Mouse (Mus musculus): ENCODE results near the gene Ccl9. TPM values are rescaled to one million over a fixed set of nuclear protein-coding genes. Genes with fewer than 3 reads are reported as not detected.

Gene Ccl9
- polyA plus RNA-seq, 1 experiment from 2014 or later: 3.6 TPM

DNA sequence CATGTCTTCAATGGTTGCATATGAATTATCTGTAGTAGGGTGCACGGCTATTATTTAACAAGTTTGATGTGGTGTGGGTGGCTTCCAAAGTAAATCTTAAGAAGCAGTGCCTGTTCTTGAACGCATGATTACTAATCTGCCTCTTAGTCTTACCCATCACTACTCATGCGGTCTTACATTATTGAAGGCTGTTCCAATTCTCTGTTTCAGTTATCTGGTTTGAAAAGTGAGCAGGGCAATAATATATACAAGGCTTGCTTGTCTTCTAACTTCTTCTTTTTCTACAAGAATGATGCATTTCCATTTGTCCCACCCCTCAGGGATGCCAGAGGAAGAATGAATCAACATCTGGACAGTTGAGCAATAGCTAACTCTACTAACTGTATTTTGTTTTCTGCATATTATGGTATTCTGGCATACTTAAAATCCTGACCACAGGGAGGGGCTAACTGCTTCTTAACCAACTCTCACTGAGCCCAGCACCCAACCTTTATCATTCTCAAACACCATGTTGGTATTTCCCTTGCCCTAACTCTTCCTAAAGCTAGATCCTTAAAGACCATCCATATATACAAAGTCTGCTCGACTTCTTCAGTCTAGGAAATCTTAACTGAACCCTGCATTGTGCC, 1.4 kb downstream of the Ccl9 start:
- H3K9me3 ChIP-seq: no peaks in the 10 kb centered on the region
- 88% methylated on average over 4 of the region's 4 CpGs for WGBS

DNA sequence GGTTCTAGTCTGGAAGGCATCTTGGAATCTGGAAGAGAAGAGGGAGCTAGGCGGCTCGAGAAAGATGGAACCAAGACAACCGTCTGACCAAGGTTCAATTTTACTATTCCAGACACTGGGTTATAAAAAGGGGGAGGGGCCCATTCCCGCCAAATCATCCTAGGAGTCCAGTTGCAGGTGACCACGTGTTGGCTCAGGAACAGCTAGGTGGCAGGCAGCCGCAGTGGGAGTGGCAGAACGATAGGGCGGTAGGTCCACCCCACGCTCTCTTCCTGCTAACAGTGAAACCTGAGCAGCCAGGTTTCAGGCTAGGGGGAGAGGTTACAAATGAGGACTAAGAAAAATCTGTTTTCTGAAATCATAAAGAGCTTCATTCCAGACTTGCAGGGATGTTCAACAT, 5.6 kb downstream of the Ccl9 start:
- no peak for ATAC-seq (ENCODE audit: insufficient number of reproducible peaks, insufficient read depth, low FRiP score, low TSS enrichment, low read depth)
- Histone ChIP-seq H3K27me3 (no peaks in the 10 kb centered on the region), H3K4me1 (no peaks in the 10 kb centered on the region), H3K27ac (no peak overlapping the region), H3K9me3 (no peaks in the 10 kb centered on the region), H3K4me2 (no peak overlapping the region), H3K9ac (no peak overlapping the region), H3K4me3 (no peak overlapping the region), H3K36me3 (no peaks in the 10 kb centered on the region)
- WGBS: 64% methylated on average over 9 of the region's 9 CpGs

More for the DNA sequence above, 1.4 kb downstream of the Ccl9 start:
- no peaks in the 10 kb centered on the region for H3K27me3 ChIP-seq
- no peak overlapping the region for H3K9ac ChIP-seq
- no peak overlapping the region for H3K4me3 ChIP-seq
- ATAC-seq (ENCODE audit: insufficient number of reproducible peaks, insufficient read depth, low FRiP score, low TSS enrichment, low read depth): no peak
- no peaks in the 10 kb centered on the region for H3K4me1 ChIP-seq
- H3K36me3 ChIP-seq: no peaks in the 10 kb centered on the region
- no peak overlapping the region for H3K4me2 ChIP-seq
- H3K27ac ChIP-seq: no peak overlapping the region

DNA sequence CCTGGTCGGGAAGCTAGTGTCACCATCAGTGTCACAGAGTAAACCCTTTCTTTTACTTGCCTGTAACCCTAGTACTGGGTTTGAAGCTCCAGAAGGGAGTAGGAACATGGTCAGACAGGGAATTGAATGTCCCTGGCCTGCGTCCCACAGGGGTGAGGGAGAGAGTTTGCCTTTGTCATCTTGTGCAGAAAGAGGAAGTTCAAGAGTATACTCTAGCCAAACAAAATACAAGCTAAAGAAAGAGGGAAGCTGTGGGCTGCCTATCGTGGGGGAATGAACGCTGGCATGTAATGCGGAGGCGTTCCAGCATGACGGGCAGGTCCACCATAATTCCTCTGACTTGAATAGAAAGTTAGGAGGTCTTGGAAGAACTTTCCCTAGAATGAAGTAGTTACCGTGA, 6.2 kb downstream of the Ccl9 start:
- H3K4me3 ChIP-seq: no peak overlapping the region
- H3K9me3 ChIP-seq: no peaks in the 10 kb centered on the region
- WGBS: 90% methylated on average over 8 of the region's 8 CpGs
- no peak overlapping the region for H3K4me2 ChIP-seq
- H3K9ac ChIP-seq: no peak overlapping the region
- ATAC-seq (ENCODE audit: insufficient number of reproducible peaks, insufficient read depth, low FRiP score, low TSS enrichment, low read depth): no peak
- no peaks in the 10 kb centered on the region for H3K4me1 ChIP-seq
- H3K27ac ChIP-seq: no peak overlapping the region
- no peaks in the 10 kb centered on the region for H3K27me3 ChIP-seq
- no peaks in the 10 kb centered on the region for H3K36me3 ChIP-seq

DNA sequence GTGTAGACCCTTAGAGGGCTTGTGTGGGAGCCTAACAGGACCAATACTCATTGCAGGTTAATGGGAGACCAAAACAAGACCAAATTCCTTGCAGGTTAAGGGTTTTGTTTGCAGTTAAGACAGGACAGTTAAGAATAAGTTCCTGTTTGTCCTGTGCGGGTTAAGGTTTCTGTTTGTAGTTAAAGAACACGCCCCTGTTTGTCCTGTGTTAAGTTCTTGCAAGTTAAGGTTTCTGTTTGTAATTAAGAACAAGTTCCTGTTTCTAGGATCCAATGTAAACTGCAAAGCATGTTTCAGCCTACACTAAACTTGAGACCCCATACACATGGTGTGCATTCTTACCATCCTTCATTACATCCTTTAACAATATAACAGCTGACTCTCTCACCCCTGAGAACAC, 8.2 kb downstream of the Ccl9 start:
- no peaks in the 10 kb centered on the region for H3K4me1 ChIP-seq
- ATAC-seq (ENCODE audit: insufficient number of reproducible peaks, insufficient read depth, low FRiP score, low TSS enrichment, low read depth): no peak
- no peak overlapping the region for H3K9ac ChIP-seq
- H3K36me3 ChIP-seq: no peaks in the 10 kb centered on the region
- 39% methylated on average over 2 of the region's 2 CpGs for WGBS
- no peak overlapping the region for H3K4me3 ChIP-seq
- no peak overlapping the region for H3K4me2 ChIP-seq
- no peaks in the 10 kb centered on the region for H3K9me3 ChIP-seq
- no peak overlapping the region for H3K27ac ChIP-seq
- H3K27me3 ChIP-seq: no peaks in the 10 kb centered on the region

DNA sequence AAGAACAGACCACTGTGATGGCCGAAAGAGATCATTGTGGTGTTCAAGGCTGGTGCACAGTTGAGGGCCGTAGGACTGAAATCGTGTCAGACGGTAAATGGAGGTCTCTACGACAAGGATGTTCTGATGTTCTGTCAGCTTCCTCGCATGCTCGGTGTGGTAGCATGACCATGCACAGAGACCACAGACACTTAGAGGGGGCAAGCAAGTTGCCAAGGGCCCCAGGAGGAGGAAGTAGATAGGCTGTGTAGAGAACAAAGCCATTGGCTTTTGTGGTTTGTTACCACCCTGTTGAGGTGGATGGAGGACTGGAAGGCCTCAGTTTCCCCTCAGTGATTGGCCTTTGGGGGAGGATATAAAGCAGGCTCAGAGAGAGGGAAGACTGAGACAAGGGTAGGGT, 9.2 kb downstream of the Ccl9 start:
- Histone ChIP-seq H3K4me3 (no peak overlapping the region), H3K36me3 (no peaks in the 10 kb centered on the region), H3K9me3 (no peaks in the 10 kb centered on the region), H3K4me2 (no peak overlapping the region), H3K27ac (no peak overlapping the region), H3K27me3 (no peaks in the 10 kb centered on the region), H3K4me1 (no peaks in the 10 kb centered on the region), H3K9ac (no peak overlapping the region)
- no peak for ATAC-seq (ENCODE audit: insufficient number of reproducible peaks, insufficient read depth, low FRiP score, low TSS enrichment, low read depth)
- 95% methylated on average over 7 of the region's 7 CpGs for WGBS

DNA sequence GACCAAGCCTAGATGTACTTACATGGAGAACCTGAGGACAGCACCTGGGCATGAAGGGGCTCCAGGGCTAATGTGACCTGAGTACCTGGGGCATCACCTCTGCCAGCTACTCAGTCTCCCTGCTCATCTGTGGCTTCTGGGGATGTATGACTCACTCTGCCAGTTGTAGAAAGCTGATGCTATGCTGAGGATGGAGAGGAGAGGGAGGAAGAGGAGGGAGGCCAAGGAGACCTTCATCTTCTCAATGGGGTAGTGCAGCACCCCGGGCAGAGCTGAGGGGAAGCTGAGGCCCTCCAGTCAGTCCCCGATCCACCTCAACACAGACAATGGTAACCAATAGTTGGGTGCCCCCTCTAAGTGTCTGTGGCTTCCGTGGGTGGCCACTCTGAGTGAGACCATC, 9.7 kb downstream of the Ccl9 start:
- H3K4me1 ChIP-seq: no peaks in the 10 kb centered on the region
- 82% methylated on average over 3 of the region's 3 CpGs for WGBS
- H3K4me2 ChIP-seq: no peak overlapping the region
- H3K9me3 ChIP-seq: no peaks in the 10 kb centered on the region
- H3K4me3 ChIP-seq: no peak overlapping the region
- no peak overlapping the region for H3K27ac ChIP-seq
- no peak overlapping the region for H3K9ac ChIP-seq
- no peaks in the 10 kb centered on the region for H3K27me3 ChIP-seq
- H3K36me3 ChIP-seq: no peaks in the 10 kb centered on the region
- no peak for ATAC-seq (ENCODE audit: insufficient number of reproducible peaks, insufficient read depth, low FRiP score, low TSS enrichment, low read depth)

DNA sequence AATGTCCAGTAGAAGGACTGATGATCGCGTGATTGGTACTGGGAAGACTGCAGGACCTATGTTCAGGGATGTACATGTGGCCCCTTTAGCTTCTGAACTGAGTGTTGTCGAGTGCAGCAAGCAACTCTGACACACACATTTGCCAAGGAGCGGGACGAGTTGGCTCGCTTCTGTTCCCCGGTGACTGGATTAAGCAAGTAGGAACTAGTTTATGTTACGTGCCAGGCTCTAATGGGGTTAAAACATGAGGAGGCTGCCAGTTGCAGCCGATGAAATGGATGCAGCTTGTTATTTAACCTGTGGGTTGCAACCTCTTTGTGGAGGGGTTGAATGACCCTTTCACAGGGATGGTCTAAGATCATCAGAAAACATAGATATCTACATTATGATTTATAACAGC, 10.4 kb downstream of the Ccl9 start:
- no peaks in the 10 kb centered on the region for H3K4me1 ChIP-seq
- no peak overlapping the region for H3K9ac ChIP-seq
- no peak overlapping the region for H3K27ac ChIP-seq
- no peaks in the 10 kb centered on the region for H3K36me3 ChIP-seq
- H3K9me3 ChIP-seq: no peaks in the 10 kb centered on the region
- no peaks in the 10 kb centered on the region for H3K27me3 ChIP-seq
- ATAC-seq (ENCODE audit: insufficient number of reproducible peaks, insufficient read depth, low FRiP score, low TSS enrichment, low read depth): no peak
- no peak overlapping the region for H3K4me2 ChIP-seq
- H3K4me3 ChIP-seq: no peak overlapping the region
- 87% methylated on average over 9 of the region's 9 CpGs for WGBS

DNA sequence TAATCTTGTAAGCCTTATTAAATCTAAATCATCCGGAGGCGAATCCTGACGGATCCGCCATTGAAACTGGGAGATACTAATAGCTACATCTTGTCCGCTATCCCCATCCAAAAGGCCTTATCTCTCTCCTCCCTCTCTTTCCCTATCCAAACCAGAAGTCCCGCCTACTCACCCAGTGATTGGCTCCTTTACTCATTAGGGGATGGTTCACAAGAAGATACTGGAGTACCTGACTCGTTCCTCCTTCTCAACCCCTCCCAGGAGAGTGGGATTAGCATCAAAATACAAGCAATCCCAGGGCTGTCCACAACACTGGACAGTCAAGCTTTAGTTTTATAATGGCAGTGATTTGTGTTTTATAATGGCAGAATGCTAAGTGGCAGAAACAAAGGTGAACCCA, 11.1 kb downstream of the Ccl9 start:
- Histone ChIP-seq H3K36me3 (no peaks in the 10 kb centered on the region), H3K9me3 (no peaks in the 10 kb centered on the region), H3K4me2 (no peak overlapping the region), H3K4me1 (no peaks in the 10 kb centered on the region), H3K27ac (no peak overlapping the region), H3K9ac (no peak overlapping the region), H3K27me3 (no peaks in the 10 kb centered on the region), H3K4me3 (no peak overlapping the region)
- no peak for ATAC-seq (ENCODE audit: insufficient number of reproducible peaks, insufficient read depth, low FRiP score, low TSS enrichment, low read depth)
- WGBS: 75% methylated on average over 7 of the region's 7 CpGs

DNA sequence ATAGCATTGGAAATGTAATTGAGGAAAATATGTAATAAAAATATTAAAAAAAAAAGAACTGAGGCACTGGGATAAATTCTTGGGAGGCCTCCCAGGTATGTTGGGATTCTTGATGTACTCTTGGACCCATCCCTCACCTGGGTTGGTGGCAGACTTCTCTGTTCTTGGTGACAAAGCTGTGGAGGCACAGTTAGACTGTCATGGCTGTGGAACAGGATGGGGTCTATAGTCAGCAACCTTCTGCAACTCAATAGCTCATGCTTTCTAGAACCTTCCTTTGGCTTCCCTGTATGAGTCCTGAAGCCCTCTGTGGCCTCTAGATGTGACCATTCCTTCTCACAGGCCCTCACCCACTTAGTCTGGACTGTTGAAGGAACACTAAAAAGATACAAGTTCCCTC, 11.8 kb downstream of the Ccl9 start:
- Histone ChIP-seq H3K27me3 (no peaks in the 10 kb centered on the region), H3K36me3 (no peaks in the 10 kb centered on the region), H3K9me3 (no peaks in the 10 kb centered on the region), H3K27ac (no peak overlapping the region), H3K4me3 (no peak overlapping the region), H3K4me2 (no peak overlapping the region), H3K9ac (no peak overlapping the region), H3K4me1 (no peaks in the 10 kb centered on the region)
- no peak for ATAC-seq (ENCODE audit: insufficient number of reproducible peaks, insufficient read depth, low FRiP score, low TSS enrichment, low read depth)

DNA sequence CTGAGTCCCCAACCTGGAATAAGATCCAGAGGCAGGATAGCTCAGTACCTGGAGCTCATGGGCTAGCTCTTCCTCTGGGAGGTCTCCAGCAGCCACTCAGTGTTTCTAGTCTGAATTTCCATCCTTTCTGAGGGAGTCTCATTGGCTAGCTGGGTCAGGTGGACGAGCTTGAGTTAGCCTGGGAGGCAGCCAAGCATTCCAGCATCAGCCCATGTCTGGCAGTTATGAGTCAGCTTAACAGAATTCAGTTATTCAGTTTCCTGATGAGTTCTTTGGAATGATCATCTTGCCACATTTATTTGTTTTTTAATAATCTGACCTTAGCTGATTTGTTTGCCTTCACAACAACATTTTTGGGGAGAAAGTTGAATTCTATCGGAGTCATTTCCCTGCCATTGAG, 14.7 kb downstream of the Ccl9 start:
- Histone ChIP-seq H3K4me3 (no peak overlapping the region), H3K27me3 (no peaks in the 10 kb centered on the region), H3K36me3 (no peaks in the 10 kb centered on the region), H3K9me3 (no peaks in the 10 kb centered on the region), H3K9ac (no peak overlapping the region), H3K27ac (no peak overlapping the region), H3K4me2 (no peak overlapping the region), H3K4me1 (no peaks in the 10 kb centered on the region)
- ATAC-seq (ENCODE audit: insufficient number of reproducible peaks, insufficient read depth, low FRiP score, low TSS enrichment, low read depth): no peak
- 73% methylated on average over 2 of the region's 2 CpGs for WGBS

DNA sequence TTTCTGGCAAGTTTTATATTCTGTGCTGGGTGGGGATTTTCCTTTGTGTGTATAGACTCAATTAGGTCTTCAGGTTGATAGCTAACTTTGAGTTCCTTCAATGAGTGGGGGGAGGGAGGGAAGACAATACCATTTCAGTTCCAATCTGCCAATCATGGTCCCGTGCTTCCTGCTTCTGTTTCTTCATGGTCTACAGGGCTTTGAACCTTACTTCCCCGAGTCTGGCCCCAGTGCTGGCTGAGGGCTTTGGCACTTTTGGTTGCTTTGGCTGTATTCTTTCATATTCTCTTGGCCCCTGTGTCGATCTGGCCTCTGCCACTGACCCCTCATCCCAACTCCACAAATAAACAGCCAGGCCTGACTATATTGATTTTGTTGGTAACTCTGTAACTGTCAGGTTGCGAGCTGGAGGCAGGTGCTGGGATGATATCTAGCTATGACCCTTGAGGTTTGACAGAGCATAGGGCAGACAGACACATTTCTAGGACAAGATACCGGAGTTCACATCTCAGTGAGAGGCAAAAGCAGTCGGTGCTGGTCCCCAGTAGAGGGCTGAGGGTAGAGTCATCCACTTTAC, 16.0 kb downstream of the Ccl9 start:
- no peak overlapping the region for H3K27ac ChIP-seq
- H3K4me3 ChIP-seq: no peak overlapping the region
- no peaks in the 10 kb centered on the region for H3K36me3 ChIP-seq
- H3K4me2 ChIP-seq: no peak overlapping the region
- 68% methylated on average over 6 of the region's 6 CpGs for WGBS
- no peaks in the 10 kb centered on the region for H3K4me1 ChIP-seq
- no peak overlapping the region for H3K9ac ChIP-seq
- H3K27me3 ChIP-seq: no peaks in the 10 kb centered on the region
- H3K9me3 ChIP-seq: no peaks in the 10 kb centered on the region
- ATAC-seq (ENCODE audit: insufficient number of reproducible peaks, insufficient read depth, low FRiP score, low TSS enrichment, low read depth): no peak

DNA sequence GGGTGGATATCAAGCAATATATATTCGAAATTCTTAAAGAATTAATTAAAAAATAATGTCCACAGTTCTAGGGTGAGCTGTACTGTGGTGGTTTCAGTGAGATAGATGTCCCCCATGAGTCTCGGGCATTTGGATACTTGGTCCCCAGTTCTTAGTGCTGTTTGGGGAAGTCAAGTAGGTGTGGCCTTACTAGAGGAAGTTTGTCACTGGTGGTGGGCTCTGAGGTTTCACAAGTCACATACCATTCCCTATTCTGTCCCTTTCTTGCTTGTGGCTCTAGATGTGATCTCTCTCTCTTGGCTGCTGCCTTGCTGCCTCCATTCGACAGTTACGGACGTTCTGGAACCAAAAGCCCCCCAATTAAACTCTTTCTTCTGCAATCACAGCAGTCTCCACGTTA, 18.0 kb downstream of the Ccl9 start:
- no peaks in the 10 kb centered on the region for H3K9me3 ChIP-seq
- no peak overlapping the region for H3K4me3 ChIP-seq
- 76% methylated on average over 6 of the region's 6 CpGs for WGBS
- H3K4me2 ChIP-seq: no peak overlapping the region
- ATAC-seq (ENCODE audit: insufficient number of reproducible peaks, insufficient read depth, low FRiP score, low TSS enrichment, low read depth): no peak
- H3K4me1 ChIP-seq: no peaks in the 10 kb centered on the region
- no peak overlapping the region for H3K27ac ChIP-seq
- H3K27me3 ChIP-seq: no peaks in the 10 kb centered on the region
- H3K9ac ChIP-seq: no peak overlapping the region
- no peaks in the 10 kb centered on the region for H3K36me3 ChIP-seq

Measured in embryonic facial prominence, embryonic 13.5 days (tissue).